Mouse (Mus musculus): ENCODE results near the gene Klk1b24.
"Not testable (repeated sequence)": the region's sequence is repeated elsewhere in the genome, so short reads cannot be mapped to it uniquely, and the experiment has no call there.

Gene Klk1b24

GRCm38 (mm10) chr7:44187936-44188335 lies at the start of gene Klk1b24:
Gene Klk1b24, plus strand, starts transcription at chr7:44188236.
- not testable (repeated sequence) for DNase-seq

GRCm38 (mm10) chr7:44179299-44180045 lies 8.6 kb upstream of the Klk1b24 start:
- no peak for DNase-seq

- DNase-seq: not testable (repeated sequence)
These were observed 1.5 kb upstream of the Klk1b24 start for GRCm38 (mm10) chr7:44186516-44186915.

GRCm38 (mm10) chr7:44193466-44193865 lies 5.4 kb downstream of the Klk1b24 start:
- not testable (repeated sequence) for DNase-seq

- no peak for DNase-seq
These were observed 9.9 kb downstream of the Klk1b24 start, which contains the start of gene Klk1b3 for GRCm38 (mm10) chr7:44197891-44198290. Gene Klk1b3, plus strand, starts transcription at chr7:44198191.

- not testable (repeated sequence) for DNase-seq
These were observed 19.1 kb downstream of the Klk1b24 start, which contains the start of gene Klk1b4 for GRCm38 (mm10) chr7:44207135-44207534. Gene Klk1b4, plus strand, starts transcription at chr7:44207435.

GRCm38 (mm10) chr7:44208307-44208706 lies 20.3 kb downstream of the Klk1b24 start:
- DNase-seq: no peak

- no peak for DNase-seq
These were observed 27.6 kb downstream of the Klk1b24 start, which contains the start of gene Klk1b5 for GRCm38 (mm10) chr7:44215645-44216044. Gene Klk1b5, plus strand, starts transcription at chr7:44215945.

GRCm38 (mm10) chr7:44221601-44222000 lies 33.6 kb downstream of the Klk1b24 start:
- not testable (repeated sequence) for DNase-seq

GRCm38 (mm10) chr7:44222335-44222734 lies 34.3 kb downstream of the Klk1b24 start:
- not testable (repeated sequence) for DNase-seq

- DNase-seq: no peak
These were observed 37.0 kb downstream of the Klk1b24 start, which contains the start of gene Klk1 for GRCm38 (mm10) chr7:44225076-44225475. Gene Klk1, plus strand, starts transcription at chr7:44225360.

GRCm38 (mm10) chr7:44235909-44236308 lies 47.9 kb downstream of the Klk1b24 start, which contains the start of gene Gm36864:
Gene Gm36864, plus strand, starts transcription at chr7:44236177.
- DNase-seq: no peak

- no peak for DNase-seq
These were observed 51.9 kb downstream of the Klk1b24 start for GRCm38 (mm10) chr7:44239913-44240312.

- no peak for DNase-seq
These were observed 52.7 kb downstream of the Klk1b24 start for GRCm38 (mm10) chr7:44240712-44241111.

- no peak for DNase-seq
These were observed 53.1 kb downstream of the Klk1b24 start for GRCm38 (mm10) chr7:44241163-44241562.
